Mouse (Mus musculus): ENCODE results near the gene Clec4b2. TPM values are rescaled to one million over a fixed set of nuclear protein-coding genes. Genes with fewer than 3 reads are reported as not detected.
"Not testable (repeated sequence)": the region's sequence is repeated elsewhere in the genome, so short reads cannot be mapped to it uniquely, and the experiment has no call there.

Clec4b2 gene
- polyA plus RNA-seq, 1 experiment from 2014 or later = not detected

GRCm38 (mm10) chr6:123208077-123208439, 35.4 kb downstream of the Clec4b2 start:
- not testable (repeated sequence) for ATAC-seq; H3K4me3 ChIP-seq (replicated peaks; ENCODE audit: low read length); H3K4me1 ChIP-seq (replicated peaks; ENCODE audit: control insufficient read depth, insufficient read depth, low read length); H3K9ac ChIP-seq (replicated peaks; ENCODE audit: low read depth, low read length); H3K27ac ChIP-seq (ENCODE audit: low read length); H3K9me3 ChIP-seq (ENCODE audit: control insufficient read depth, low read length); H3K36me3 ChIP-seq (ENCODE audit: control insufficient read depth, insufficient read depth); H3K27me3 ChIP-seq (replicated peaks; ENCODE audit: control insufficient read depth, insufficient read depth, low read length); H3K4me2 ChIP-seq (ENCODE audit: low read length)

- Histone ChIP-seq H3K9ac (replicated peaks; ENCODE audit: low read depth, low read length) (no peak overlapping the region), H3K4me2 (ENCODE audit: low read length) (no peak overlapping the region), H3K9me3 (ENCODE audit: control insufficient read depth, low read length) (no peaks in the 10 kb centered on the region), H3K4me3 (replicated peaks; ENCODE audit: low read length) (no peak overlapping the region), H3K27me3 (replicated peaks; ENCODE audit: control insufficient read depth, insufficient read depth, low read length) (no peaks in the 10 kb centered on the region), H3K27ac (ENCODE audit: low read length) (no peak overlapping the region), H3K36me3 (ENCODE audit: control insufficient read depth, insufficient read depth) (no peaks in the 10 kb centered on the region), H3K4me1 (replicated peaks; ENCODE audit: control insufficient read depth, insufficient read depth, low read length) (no peaks in the 10 kb centered on the region)
- no peak for ATAC-seq
- 79% methylated on average over 1 of the region's 1 CpGs for WGBS
Observed at GRCm38 (mm10) chr6:123211726-123212125, 39.0 kb downstream of the Clec4b2 start.

- H3K36me3 ChIP-seq (ENCODE audit: control insufficient read depth, insufficient read depth) = no peaks in the 10 kb centered on the region
- H3K4me3 ChIP-seq (replicated peaks; ENCODE audit: low read length) = no peak overlapping the region
- 68% methylated on average over 2 of the region's 2 CpGs for WGBS
- H3K4me2 ChIP-seq (ENCODE audit: low read length) = no peak overlapping the region
- no peak for ATAC-seq
- no peaks in the 10 kb centered on the region; the same call in 1 of the 2 replicates for H3K9me3 ChIP-seq (ENCODE audit: control insufficient read depth, low read length)
- H3K9ac ChIP-seq (replicated peaks; ENCODE audit: low read depth, low read length) = no peak overlapping the region
- no peaks in the 10 kb centered on the region for H3K27me3 ChIP-seq (replicated peaks; ENCODE audit: control insufficient read depth, insufficient read depth, low read length)
- no peak overlapping the region for H3K27ac ChIP-seq (ENCODE audit: low read length)
- no peaks in the 10 kb centered on the region for H3K4me1 ChIP-seq (replicated peaks; ENCODE audit: control insufficient read depth, insufficient read depth, low read length)
Observed at GRCm38 (mm10) chr6:123227519-123228166, 55.0 kb downstream of the Clec4b2 start.

GRCm38 (mm10) chr6:123229644-123230043, 57.0 kb downstream of the Clec4b2 start, which contains the start of gene Clec4n:
Gene Clec4n, plus strand, starts transcription at chr6:123229843.
- H3K9me3 ChIP-seq (ENCODE audit: control insufficient read depth, low read length) = no peaks in the 10 kb centered on the region
- H3K4me3 ChIP-seq (replicated peaks; ENCODE audit: low read length) = no peak within 1 kb of the TSS
- no peaks in the 10 kb centered on the region for H3K4me1 ChIP-seq (replicated peaks; ENCODE audit: control insufficient read depth, insufficient read depth, low read length)
- H3K36me3 ChIP-seq (ENCODE audit: control insufficient read depth, insufficient read depth) = no peaks in the 10 kb centered on the region
- 78% methylated on average over 3 of the region's 3 CpGs for WGBS
- H3K27ac ChIP-seq (ENCODE audit: low read length) = no peak within 1 kb of the TSS
- no peak within 1 kb of the TSS for H3K9ac ChIP-seq (replicated peaks; ENCODE audit: low read depth, low read length)
- no peaks in the 10 kb centered on the region for H3K27me3 ChIP-seq (replicated peaks; ENCODE audit: control insufficient read depth, insufficient read depth, low read length)
- H3K4me2 ChIP-seq (ENCODE audit: low read length) = no peak within 1 kb of the TSS
- no peak for ATAC-seq

GRCm38 (mm10) chr6:123231149-123231548, 58.5 kb downstream of the Clec4b2 start:
- Histone ChIP-seq H3K4me2 (ENCODE audit: low read length) (no peak overlapping the region), H3K9me3 (ENCODE audit: control insufficient read depth, low read length) (no peaks in the 10 kb centered on the region), H3K4me3 (replicated peaks; ENCODE audit: low read length) (no peak overlapping the region), H3K27ac (ENCODE audit: low read length) (no peak overlapping the region), H3K9ac (replicated peaks; ENCODE audit: low read depth, low read length) (no peak overlapping the region), H3K36me3 (ENCODE audit: control insufficient read depth, insufficient read depth) (no peaks in the 10 kb centered on the region), H3K27me3 (replicated peaks; ENCODE audit: control insufficient read depth, insufficient read depth, low read length) (no peaks in the 10 kb centered on the region), H3K4me1 (replicated peaks; ENCODE audit: control insufficient read depth, insufficient read depth, low read length) (no peaks in the 10 kb centered on the region)
- 68% methylated on average over 2 of the region's 2 CpGs for WGBS
- no peak for ATAC-seq

DNA sequence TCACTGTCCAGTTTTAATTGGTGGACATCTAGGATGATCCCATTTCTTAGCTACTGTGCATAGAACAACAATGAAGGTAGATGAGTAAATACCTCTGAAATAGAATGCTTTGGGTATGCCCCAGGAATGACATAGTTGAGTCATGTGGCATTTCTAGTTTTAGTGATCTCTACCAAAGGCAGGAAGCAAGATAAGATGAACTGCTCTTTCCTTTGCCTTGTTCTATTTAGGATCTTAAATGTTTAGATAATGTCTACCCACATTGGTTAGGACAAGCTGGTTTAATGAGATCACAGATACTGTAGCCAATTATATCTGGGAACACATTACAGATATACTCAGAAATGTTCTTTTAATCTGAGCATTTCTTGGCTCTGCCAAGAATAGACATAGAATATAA, 64.9 kb downstream of the Clec4b2 start:
- no peak overlapping the region for H3K9ac ChIP-seq (replicated peaks; ENCODE audit: low read depth, low read length)
- ATAC-seq = no peak
- H3K36me3 ChIP-seq (ENCODE audit: control insufficient read depth, insufficient read depth) = no peaks in the 10 kb centered on the region
- H3K4me1 ChIP-seq (replicated peaks; ENCODE audit: control insufficient read depth, insufficient read depth, low read length) = no peaks in the 10 kb centered on the region
- H3K27me3 ChIP-seq (replicated peaks; ENCODE audit: control insufficient read depth, insufficient read depth, low read length) = no peaks in the 10 kb centered on the region
- no peaks in the 10 kb centered on the region for H3K9me3 ChIP-seq (ENCODE audit: control insufficient read depth, low read length)
- H3K4me2 ChIP-seq (ENCODE audit: low read length) = no peak overlapping the region
- no peak overlapping the region for H3K27ac ChIP-seq (ENCODE audit: low read length)
- no peak overlapping the region for H3K4me3 ChIP-seq (replicated peaks; ENCODE audit: low read length)

- Histone ChIP-seq H3K4me3 (replicated peaks; ENCODE audit: low read length) (no peak overlapping the region), H3K4me1 (replicated peaks; ENCODE audit: control insufficient read depth, insufficient read depth, low read length) (no peaks in the 10 kb centered on the region), H3K27me3 (replicated peaks; ENCODE audit: control insufficient read depth, insufficient read depth, low read length) (no peaks in the 10 kb centered on the region), H3K9me3 (ENCODE audit: control insufficient read depth, low read length) (no peaks in the 10 kb centered on the region), H3K36me3 (ENCODE audit: control insufficient read depth, insufficient read depth) (no peaks in the 10 kb centered on the region), H3K9ac (replicated peaks; ENCODE audit: low read depth, low read length) (no peak overlapping the region), H3K4me2 (ENCODE audit: low read length) (no peak overlapping the region), H3K27ac (ENCODE audit: low read length) (no peak overlapping the region)
- no peak for ATAC-seq
- WGBS = 86% methylated on average over 5 of the region's 5 CpGs
Observed at GRCm38 (mm10) chr6:123244201-123244600, 71.5 kb downstream of the Clec4b2 start.

DNA sequence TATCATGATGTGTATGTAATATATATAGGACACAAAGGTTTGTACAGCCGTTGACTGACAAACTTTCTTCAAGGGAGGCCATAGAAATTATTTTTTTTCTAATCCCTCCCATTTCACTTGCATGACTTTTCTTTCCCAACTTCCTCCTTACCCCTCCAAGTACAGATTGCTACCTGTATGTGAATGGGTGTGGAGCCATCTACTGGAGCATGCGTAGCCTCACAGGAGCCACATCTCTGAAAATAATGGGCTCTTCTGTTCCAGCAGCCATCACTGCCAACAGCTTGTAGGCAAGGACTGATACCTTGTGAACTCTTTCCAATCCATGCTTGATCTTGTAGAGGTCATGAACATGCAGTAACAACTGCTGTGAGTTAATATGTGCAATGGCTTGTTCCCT, 76.2 kb downstream of the Clec4b2 start:
- 87% methylated on average over 2 of the region's 2 CpGs for WGBS
- not testable (repeated sequence) for H3K27me3 ChIP-seq (replicated peaks; ENCODE audit: control insufficient read depth, insufficient read depth, low read length); ATAC-seq

DNA sequence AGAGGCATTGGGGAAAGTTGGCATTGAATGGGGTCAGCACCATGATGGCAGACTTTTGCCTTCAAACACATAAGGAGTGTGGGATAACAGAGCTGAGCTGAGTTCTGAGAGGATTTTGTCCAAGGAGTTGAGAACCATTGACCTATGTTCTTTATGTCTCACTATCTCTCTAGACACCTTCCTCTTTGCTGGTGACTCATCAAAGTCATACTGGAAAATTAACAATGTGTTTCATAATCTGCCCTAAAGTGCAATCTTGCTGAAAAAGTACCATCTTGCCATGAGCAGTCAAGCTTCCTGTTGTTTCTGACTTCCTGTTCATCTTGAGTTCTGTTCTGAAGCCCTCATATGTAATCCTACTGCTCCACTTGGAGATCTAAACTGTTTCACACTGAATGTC, 80.0 kb downstream of the Clec4b2 start:
- Histone ChIP-seq H3K4me1 (replicated peaks; ENCODE audit: control insufficient read depth, insufficient read depth, low read length) (no peaks in the 10 kb centered on the region), H3K4me3 (replicated peaks; ENCODE audit: low read length) (no peak overlapping the region), H3K36me3 (ENCODE audit: control insufficient read depth, insufficient read depth) (no peaks in the 10 kb centered on the region), H3K9ac (replicated peaks; ENCODE audit: low read depth, low read length) (no peak overlapping the region), H3K27me3 (replicated peaks; ENCODE audit: control insufficient read depth, insufficient read depth, low read length) (no peaks in the 10 kb centered on the region), H3K9me3 (ENCODE audit: control insufficient read depth, low read length) (no peaks in the 10 kb centered on the region), H3K27ac (ENCODE audit: low read length) (no peak overlapping the region), H3K4me2 (ENCODE audit: low read length) (no peak overlapping the region)
- ATAC-seq = no peak

More for the DNA sequence above, 76.2 kb downstream of the Clec4b2 start:
- H3K9ac ChIP-seq (replicated peaks; ENCODE audit: low read depth, low read length); H3K9me3 ChIP-seq (ENCODE audit: control insufficient read depth, low read length); H3K4me2 ChIP-seq (ENCODE audit: low read length); H3K4me1 ChIP-seq (replicated peaks; ENCODE audit: control insufficient read depth, insufficient read depth, low read length); H3K27ac ChIP-seq (ENCODE audit: low read length); H3K4me3 ChIP-seq (replicated peaks; ENCODE audit: low read length); H3K36me3 ChIP-seq (ENCODE audit: control insufficient read depth, insufficient read depth): not testable (repeated sequence)

All from forebrain, embryonic 16.5 days (tissue).